Mouse (Mus musculus) bone marrow macrophage, adult 2 months (primary cell): ENCODE results near the gene Skint9. TPM values are rescaled to one million over a fixed set of nuclear protein-coding genes. Genes with fewer than 3 reads are reported as not detected.
"Not testable (repeated sequence)": the region's sequence is repeated elsewhere in the genome, so short reads cannot be mapped to it uniquely, and the experiment has no call there.

Source experiments
- H3K27ac ChIP-seq: 2 replicates; pipeline ENCODE4 v1.5.1; 2012; ENCODE audit warnings: low read depth, low read length; ENCODE audit not compliant: insufficient read depth
- H3K4me1 ChIP-seq: 2 replicates; pipeline ENCODE4 v1.6.1; 2012; ENCODE audit warnings: low read length; ENCODE audit not compliant: control insufficient read depth, insufficient read depth
- H3K4me3 ChIP-seq: 2 replicates; pipeline ENCODE4 v1.5.1; 2012; ENCODE audit warnings: mild to moderate bottlenecking, low read length, moderate library complexity; ENCODE audit not compliant: insufficient read depth
- CTCF ChIP-seq: IDR thresholded peaks from 2 replicates; pipeline ENCODE4 v1.5.1; 2012; ENCODE audit warnings: low read depth, mild to moderate bottlenecking, low read length, moderate library complexity
- POLR2A ChIP-seq: IDR thresholded peaks from 2 replicates; pipeline ENCODE4 v1.6.1; 2012; ENCODE audit warnings: mild to moderate bottlenecking, low read depth, low read length, borderline replicate concordance
- polyA plus RNA-seq: library from polyadenylated mRNA; stranded (reverse); fragments of >200 nt; gene quantifications from 2 replicates; pipeline ENCODE4 v1.2.4, GENCODE M21; 2012; ENCODE audit not compliant: missing spikeins, insufficient read depth, insufficient read length

The Skint9 gene
- not detected in 2 replicates for polyA plus RNA-seq

GRCm38 (mm10) chr4:112433885-112434284 lies at the start of gene Skint9:
Gene Skint9 (minus strand): TSS chr4:112433985.
- TF ChIP-seq POLR2A (no peak), CTCF (no peak)

GRCm38 (mm10) chr4:112432685-112433084 lies 1.1 kb downstream of the Skint9 start:
- no peak for TF ChIP-seq POLR2A
- TF ChIP-seq CTCF: no peak

More at GRCm38 (mm10) chr4:112433885-112434284, at the start of gene Skint9:
- no peak within 1 kb of the TSS for H3K27ac ChIP-seq
- no peaks in the 10 kb centered on the region for H3K4me1 ChIP-seq
- H3K4me3 ChIP-seq: no peak within 1 kb of the TSS

GRCm38 (mm10) chr4:112432223-112432622 lies 1.6 kb downstream of the Skint9 start:
- Histone ChIP-seq H3K4me1 (no peaks in the 10 kb centered on the region), H3K27ac (no peak overlapping the region), H3K4me3 (no peak overlapping the region)
- TF ChIP-seq POLR2A (no peak), CTCF (no peak)

More at GRCm38 (mm10) chr4:112432685-112433084, 1.1 kb downstream of the Skint9 start:
- Histone ChIP-seq H3K4me1 (no peaks in the 10 kb centered on the region), H3K27ac (no peak overlapping the region), H3K4me3 (no peak overlapping the region)

- not testable (repeated sequence) for H3K4me3 ChIP-seq, H3K4me1 ChIP-seq, H3K27ac ChIP-seq
These were observed 84.7 kb downstream of the Skint9 start for GRCm38 (mm10) chr4:112349111-112349510.

Other genes starting within 250 kb of the Skint9 start
- gene Skint3, start 201.7 kb downstream of the Skint9 start, polyA plus RNA-seq: 2.4 and 2.9 TPM in 2 replicates
- gene Skint2, start 123.2 kb upstream of the Skint9 start, polyA plus RNA-seq: not detected in 2 replicates